Mouse (Mus musculus) spleen, adult 2 months (tissue): ENCODE data around the gene Exoc5. TPM values are rescaled to one million over a fixed set of nuclear protein-coding genes. Genes with fewer than 3 reads are reported as not detected.

Experiments
- DNase-seq, 2 experiments: peaks; one replicate each; pipeline versions ENCODE4 v3.0.0 to v3.0.0-alpha.2; 2012 to 2021; ENCODE audit warnings: low spot score in 2 of 2, low read depth in 1 of 2
- H3K27ac ChIP-seq: fragments of 200-500 bp; 2 replicates; pipeline ENCODE4 v1.5.1; 2012; ENCODE audit warnings: low read length, inconsistent platforms; ENCODE audit not compliant: insufficient read depth
- H3K27me3 ChIP-seq: fragments of 200-500 bp; 2 replicates; pipeline ENCODE4 v1.6.1; 2012; ENCODE audit warnings: mild to moderate bottlenecking, moderate library complexity, low read length, inconsistent platforms; ENCODE audit not compliant: control insufficient read depth, insufficient read depth
- H3K36me3 ChIP-seq: fragments of 200-500 bp; 2 replicates; pipeline ENCODE4 v1.6.1; 2012; ENCODE audit warnings: mild to moderate bottlenecking, low read length, inconsistent platforms; ENCODE audit not compliant: control insufficient read depth, insufficient read depth
- H3K4me1 ChIP-seq: fragments of 200-500 bp; 2 replicates; pipeline ENCODE4 v1.6.1; 2011; ENCODE audit warnings: inconsistent platforms; ENCODE audit not compliant: control insufficient read depth, insufficient read depth, insufficient read length
- H3K4me3 ChIP-seq: fragments of 200-500 bp; 2 replicates; pipeline ENCODE4 v1.5.1; 2011; ENCODE audit warnings: mild to moderate bottlenecking, inconsistent platforms; ENCODE audit not compliant: insufficient read depth, insufficient read length; ENCODE audit errors: extremely low read depth
- CTCF ChIP-seq: fragments of 200-500 bp; IDR thresholded peaks from 2 replicates; pipeline ENCODE4 v1.5.1; 2011; ENCODE audit warnings: mild to moderate bottlenecking, inconsistent platforms; ENCODE audit not compliant: insufficient read depth, insufficient read length, insufficient replicate concordance; ENCODE audit errors: extremely low read depth
- POLR2A ChIP-seq: fragments of 200-500 bp; IDR thresholded peaks from 2 replicates; pipeline ENCODE4 v1.6.1; 2011; ENCODE audit warnings: low read depth, low read length, inconsistent platforms
- whole genome bisulfite sequencing: fragments of 180-500 bp; shearing (Covaris S2); methylation state at CpG from one replicate; pipeline ENCODE4 v1.1.7; 2018; 5-methylcytosine and 5-hydroxymethylcytosine counted together
- polyA plus RNA-seq: library from polyadenylated mRNA; depleted of rRNA; stranded (reverse); fragments of >200 nt; gene quantifications from 2 replicates; pipeline ENCODE4 v1.2.3, GENCODE M21; 2012

Exoc5 gene
- polyA plus RNA-seq, 1 experiment: 4.7 TPM

GRCm38 (mm10) chr14:49078820-49079219 lies 12.4 kb upstream of the Exoc5 start:
- Histone ChIP-seq H3K36me3 (peaks cover 8% of the 10 kb centered on the region), H3K4me1 (no peaks in the 10 kb centered on the region), H3K27ac (no peak overlapping the region), H3K27me3 (no peaks in the 10 kb centered on the region), H3K4me3 (no peak overlapping the region)
- no peak for DNase-seq
- 92% methylated on average over 2 of the region's 2 CpGs for WGBS
- no peak for TF ChIP-seq POLR2A
- TF ChIP-seq CTCF: no peak

GRCm38 (mm10) chr14:49074361-49074760 lies 7.9 kb upstream of the Exoc5 start:
- Histone ChIP-seq H3K4me3 (no peak overlapping the region), H3K27me3 (no peaks in the 10 kb centered on the region), H3K4me1 (no peaks in the 10 kb centered on the region), H3K27ac (no peak overlapping the region), H3K36me3 (peaks cover 12% of the 10 kb centered on the region)
- TF ChIP-seq CTCF (no peak), POLR2A (no peak)
- no peak for DNase-seq
- 83% methylated on average over 2 of the region's 2 CpGs for WGBS

GRCm38 (mm10) chr14:49073896-49074295 lies 7.4 kb upstream of the Exoc5 start:
- no peak for DNase-seq
- H3K27me3 ChIP-seq: no peaks in the 10 kb centered on the region
- H3K36me3 ChIP-seq: peaks cover 12% of the 10 kb centered on the region
- 98% methylated on average over 7 of the region's 7 CpGs for WGBS
- H3K27ac ChIP-seq: no peak overlapping the region
- no peaks in the 10 kb centered on the region for H3K4me1 ChIP-seq
- H3K4me3 ChIP-seq: no peak overlapping the region
- TF ChIP-seq CTCF (no peak), POLR2A (no peak)

- DNase-seq: no peak
- peaks cover 11% of the 10 kb centered on the region for H3K36me3 ChIP-seq
- H3K4me1 ChIP-seq: no peaks in the 10 kb centered on the region
- WGBS: 93% methylated on average over 2 of the region's 2 CpGs
- H3K27ac ChIP-seq: no peak overlapping the region
- TF ChIP-seq POLR2A: no peak
- no peak for TF ChIP-seq CTCF
- H3K27me3 ChIP-seq: no peaks in the 10 kb centered on the region
- no peak overlapping the region for H3K4me3 ChIP-seq
Observed at GRCm38 (mm10) chr14:49072837-49073236, 6.4 kb upstream of the Exoc5 start.

DNA sequence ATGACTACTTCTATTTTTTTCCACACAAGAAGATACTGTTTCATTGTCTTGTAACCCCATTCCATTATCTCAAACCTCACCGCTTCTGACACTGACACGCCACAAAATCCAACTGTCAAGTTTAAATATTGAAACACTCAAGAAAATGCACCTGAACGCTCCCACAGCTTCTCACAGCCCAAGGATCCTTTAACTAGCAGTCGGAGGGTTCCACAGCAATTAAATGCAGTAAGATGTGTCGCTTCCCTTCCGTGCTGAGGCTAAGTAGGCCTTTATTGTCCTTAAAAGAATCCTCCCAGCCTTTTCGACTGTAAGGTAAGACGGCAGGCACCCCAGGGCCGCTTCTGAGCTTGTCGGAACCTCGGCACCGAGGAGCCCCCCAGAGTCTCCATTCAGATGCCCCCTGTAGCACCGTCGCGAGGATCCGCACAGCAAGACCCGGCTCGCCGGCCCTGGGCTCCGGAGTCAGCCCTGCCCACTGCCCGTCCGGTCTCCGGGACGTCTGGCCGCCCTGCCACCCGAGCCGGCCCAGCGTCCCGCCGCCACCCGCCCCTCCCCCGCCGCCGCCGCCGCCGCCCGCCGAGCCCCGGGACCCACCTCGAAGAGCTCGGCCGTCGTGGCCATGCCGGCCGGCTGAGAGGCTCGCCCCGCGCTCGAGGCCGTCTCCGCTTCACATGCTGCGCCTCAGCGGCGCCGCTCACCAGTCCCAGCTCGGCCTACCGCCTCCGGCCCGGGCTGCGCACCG lies 752 bp downstream of the Exoc5 start, which contains the start of gene Ap5m1:
Gene Ap5m1, plus strand, starts transcription at position 569 of the 745 bp plus-strand sequence.
- DNase-seq: peak; percentile 9 to 37
- H3K4me3 ChIP-seq: peak within 1 kb of the TSS; percentile 91
- no peaks in the 10 kb centered on the region; the same call in 1 of the 2 replicates for H3K4me1 ChIP-seq
- TF ChIP-seq POLR2A (no peak), CTCF (no peak)
- H3K27ac ChIP-seq: peak within 1 kb of the TSS; percentile 97
- H3K27me3 ChIP-seq: no peaks in the 10 kb centered on the region
- no peaks in the 10 kb centered on the region for H3K36me3 ChIP-seq
- WGBS: under 1% methylated on average over 53 of the region's 62 CpGs

DNA sequence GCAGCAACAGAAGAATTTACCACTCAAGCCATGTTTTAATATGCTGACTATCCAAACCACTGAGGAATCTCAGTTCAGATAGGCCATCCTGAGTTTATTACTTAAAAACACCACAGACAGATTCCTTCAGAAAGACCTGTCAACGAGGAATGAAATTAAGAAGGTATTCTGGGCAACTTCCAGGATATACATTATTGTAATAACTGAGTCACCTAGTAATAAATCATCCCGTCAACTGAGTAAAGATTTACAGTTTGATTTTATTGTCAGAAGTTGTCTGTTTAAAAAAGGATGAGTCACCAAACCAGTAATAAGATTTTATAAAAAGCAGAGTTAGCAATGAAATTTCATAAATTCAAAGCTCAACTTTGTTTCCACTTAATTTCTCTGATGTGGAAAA lies 2.6 kb downstream of the Exoc5 start:
- no peaks in the 10 kb centered on the region for H3K27me3 ChIP-seq
- WGBS: 59% methylated on average over 2 of the region's 2 CpGs
- no peaks in the 10 kb centered on the region; the same call in 1 of the 2 replicates for H3K4me1 ChIP-seq
- DNase-seq: no peak
- H3K4me3 ChIP-seq: no peak overlapping the region
- no peaks in the 10 kb centered on the region for H3K36me3 ChIP-seq
- no peak overlapping the region for H3K27ac ChIP-seq
- TF ChIP-seq CTCF (no peak), POLR2A (no peak)

DNA sequence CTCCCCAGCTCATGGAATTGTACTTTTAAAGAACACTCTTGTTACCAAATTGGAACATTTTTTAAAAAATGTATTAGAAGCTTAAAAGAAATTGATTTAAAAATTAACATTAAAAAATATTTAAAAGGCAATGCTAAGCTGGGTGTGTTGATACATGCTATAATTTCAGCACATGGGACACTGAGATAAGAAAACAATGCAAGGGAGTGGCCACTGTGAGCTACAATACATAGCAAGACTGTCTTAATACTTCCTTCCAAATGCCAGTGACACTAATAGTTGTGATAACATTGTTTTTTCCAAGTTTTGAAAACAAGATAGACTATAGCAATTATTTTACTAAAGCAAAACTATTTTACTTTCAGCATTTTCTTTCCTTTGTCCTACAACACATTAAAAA lies 17.0 kb downstream of the Exoc5 start:
- no peaks in the 10 kb centered on the region for H3K27me3 ChIP-seq
- TF ChIP-seq POLR2A (no peak), CTCF (no peak)
- no peaks in the 10 kb centered on the region for H3K4me1 ChIP-seq
- no peak overlapping the region for H3K4me3 ChIP-seq
- DNase-seq: no peak
- no peak overlapping the region for H3K27ac ChIP-seq
- H3K36me3 ChIP-seq: peaks cover 2% of the 10 kb centered on the region; the same call in 1 of the 2 replicates
